Mouse (Mus musculus) C2C12 (cell line): ENCODE measurements around the gene Catsperg1.
A peak's percentile ranks its signal among the peaks of the same experiment; 100 is the strongest.

Experiments used
- CTCF ChIP-seq: IDR thresholded peaks from one replicate; pipeline ENCODE4 v1.5.1; 2011; ENCODE audit not compliant: control insufficient read depth, insufficient read depth, insufficient read length
- FOSL1 ChIP-seq: IDR thresholded peaks from one replicate; pipeline ENCODE4 v1.8.0; 2011; ENCODE audit warnings: mild to moderate bottlenecking, low read length; ENCODE audit not compliant: poor library complexity, insufficient read depth, severe bottlenecking
- MAX ChIP-seq: IDR thresholded peaks from one replicate; pipeline ENCODE4 v1.6.1; 2011; ENCODE audit warnings: mild to moderate bottlenecking, control low read depth
- USF1 ChIP-seq: IDR thresholded peaks from one replicate; pipeline ENCODE4 v1.6.1; 2011; ENCODE audit warnings: low read depth, mild to moderate bottlenecking, control low read depth, moderate library complexity

- TF ChIP-seq CTCF (peak; percentile 47), USF1 (no peak), FOSL1 (no peak), MAX (no peak)
These were observed 33.6 kb downstream of the Catsperg1 start, which contains the start of gene Psmd8 for GRCm38 (mm10) chr7:29180077-29180853.
